Mouse (Mus musculus): ENCODE data around the gene Mrgprf. TPM values are rescaled to one million over a fixed set of nuclear protein-coding genes. Genes with fewer than 3 reads are reported as not detected.
A peak's percentile ranks its signal among the peaks of the same experiment; 100 is the strongest.

Mrgprf gene
- total RNA-seq, 2 experiments from 2014 or later, result 5.6 to 9.3 TPM

DNA sequence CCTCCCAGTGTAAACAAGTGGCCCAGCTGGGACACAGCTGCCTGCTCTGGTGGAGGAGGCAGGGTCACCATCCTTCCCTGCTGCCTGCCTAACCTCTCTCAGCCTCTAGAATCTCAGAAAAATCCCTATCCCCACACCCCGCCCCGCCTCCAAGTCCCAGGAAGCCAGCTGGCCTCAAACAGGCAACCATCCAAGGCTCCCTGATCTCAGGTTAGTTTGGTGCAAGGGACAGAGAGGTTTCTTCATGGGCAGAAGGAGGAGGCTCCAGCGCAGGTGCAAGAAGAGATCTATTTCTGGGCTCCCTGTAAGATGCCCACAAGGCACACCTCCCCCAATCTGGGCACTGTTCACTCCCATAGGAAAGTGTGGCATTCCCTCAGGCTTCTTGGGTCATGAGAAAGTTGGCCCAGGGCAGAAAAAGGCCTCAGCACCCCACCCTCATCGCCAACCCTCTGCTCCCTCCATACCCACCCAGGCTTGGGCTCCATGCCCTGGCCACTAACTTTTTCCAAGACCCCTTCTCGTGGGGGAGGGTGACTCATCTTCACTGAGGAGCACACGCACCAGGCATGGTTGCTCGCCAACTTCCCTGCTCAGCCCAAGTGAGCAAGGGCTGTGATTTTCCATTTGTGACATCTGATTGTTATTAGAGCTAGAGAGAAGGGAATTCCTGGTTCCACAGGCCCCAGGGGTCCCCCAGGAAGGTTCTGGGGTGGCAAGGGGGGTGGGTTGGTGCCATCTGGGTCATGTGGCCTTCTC, 887 bp upstream of the Mrgprf start:
- DNase-seq, result peak; percentile 60

DNA sequence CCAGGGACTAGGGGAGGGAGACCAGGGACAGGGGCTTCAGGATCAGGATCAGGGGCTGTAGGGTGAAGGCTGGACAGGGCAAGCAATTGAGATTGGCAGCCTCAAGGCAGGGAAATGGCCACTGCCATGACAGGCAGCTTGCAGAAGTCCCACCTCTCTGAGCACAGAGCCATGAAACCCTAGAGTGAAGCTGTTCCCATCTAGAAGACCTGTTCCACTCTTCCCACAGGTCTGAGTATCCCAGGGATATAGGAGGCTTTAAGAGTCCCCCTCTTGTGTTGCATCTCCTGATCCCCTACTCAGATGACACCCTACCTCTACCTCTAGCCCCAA, 346 bp downstream of the Mrgprf start:
- DNase-seq, result no peak

DNA sequence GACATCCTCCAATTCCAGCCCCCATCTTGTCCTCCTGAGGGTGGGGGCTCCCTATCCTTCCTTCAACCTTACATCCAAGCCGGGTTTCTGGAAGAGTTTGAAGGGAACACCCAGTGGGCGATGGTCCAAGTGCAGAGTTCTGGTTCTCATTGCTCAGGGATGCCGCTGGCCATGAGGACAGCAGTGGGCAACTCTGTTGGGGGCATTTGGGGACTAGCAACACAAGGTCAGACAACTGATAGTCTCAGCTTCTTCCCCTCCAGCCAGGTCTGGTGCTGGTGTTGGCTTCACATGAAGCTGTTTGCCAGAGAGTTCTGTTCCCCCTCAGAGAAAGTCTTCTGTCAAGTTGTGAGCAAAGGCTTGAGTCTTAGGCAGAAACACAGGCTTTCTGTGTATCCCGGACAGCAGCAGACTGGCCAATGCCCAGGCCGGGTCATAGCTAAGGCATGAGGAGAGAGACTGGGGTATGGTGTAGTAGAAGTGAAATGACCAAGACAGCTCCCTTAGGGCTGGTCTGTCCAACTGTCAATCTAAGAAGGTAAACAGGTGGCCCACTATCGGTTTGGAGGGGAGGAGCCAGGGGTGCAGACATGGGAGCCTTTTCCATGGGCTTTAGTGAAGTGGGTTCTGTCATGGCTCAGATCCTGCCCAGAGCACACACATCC, 845 bp downstream of the Mrgprf start:
- DNase-seq, result peak; percentile 64

DNA sequence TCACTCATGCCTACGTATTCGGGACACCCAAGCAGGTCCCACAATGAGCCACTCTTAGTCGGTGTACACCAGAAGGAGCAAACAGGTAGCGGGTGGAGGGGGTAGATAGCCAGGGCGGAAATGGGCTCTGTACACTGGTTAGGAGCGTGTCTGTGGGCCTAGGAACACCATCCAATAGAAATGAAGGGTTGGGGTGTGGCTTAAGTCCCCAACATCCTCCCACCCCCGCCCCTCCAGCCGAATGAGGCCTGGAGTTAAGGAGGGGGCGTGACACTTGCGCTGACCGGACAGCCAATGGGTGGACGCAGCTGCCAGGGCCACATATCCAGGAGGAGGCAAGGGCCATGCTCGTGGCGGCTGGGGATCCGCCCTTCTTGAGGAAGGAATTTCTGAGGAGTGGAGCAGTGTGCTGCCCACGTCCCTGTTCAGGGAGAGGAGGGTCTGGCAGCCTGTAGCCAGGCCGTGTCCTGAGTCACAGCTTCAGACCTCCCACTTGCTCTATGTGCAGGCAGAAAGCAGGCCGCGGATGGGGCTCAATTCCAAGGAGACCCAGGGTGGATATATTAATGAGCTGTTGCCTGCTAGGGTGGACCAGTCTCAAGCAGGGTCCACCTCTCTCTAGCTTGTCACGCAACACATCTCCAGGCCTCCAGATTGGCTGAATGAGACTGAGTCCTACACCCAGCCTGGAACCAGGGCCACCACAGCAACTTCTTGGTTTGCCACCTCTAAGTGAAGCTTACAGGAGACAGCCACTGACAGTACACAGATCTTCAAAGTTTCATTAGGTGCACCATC, 2.1 kb downstream of the Mrgprf start:
- peak; percentile 68 for DNase-seq

DNA sequence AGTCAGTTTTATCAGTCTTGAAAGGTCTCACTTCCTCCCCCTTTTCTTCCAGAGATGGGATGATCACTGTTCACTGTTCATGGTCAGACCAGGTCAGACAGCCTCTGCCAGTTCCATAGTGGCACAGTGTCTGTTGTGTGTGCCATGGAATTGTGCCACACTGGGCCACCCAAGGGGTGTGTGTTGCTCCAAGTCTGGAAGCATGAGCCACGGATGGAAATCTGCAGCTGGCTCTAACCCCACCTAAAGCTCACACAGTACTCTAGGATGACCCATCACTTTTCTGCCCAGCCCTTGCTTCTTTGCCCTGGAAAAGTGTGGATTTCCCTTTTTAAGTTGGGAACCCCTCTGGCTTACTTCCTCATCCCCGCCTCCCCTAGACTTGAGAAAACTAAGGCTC, 3.5 kb downstream of the Mrgprf start:
- no peak for DNase-seq

DNA sequence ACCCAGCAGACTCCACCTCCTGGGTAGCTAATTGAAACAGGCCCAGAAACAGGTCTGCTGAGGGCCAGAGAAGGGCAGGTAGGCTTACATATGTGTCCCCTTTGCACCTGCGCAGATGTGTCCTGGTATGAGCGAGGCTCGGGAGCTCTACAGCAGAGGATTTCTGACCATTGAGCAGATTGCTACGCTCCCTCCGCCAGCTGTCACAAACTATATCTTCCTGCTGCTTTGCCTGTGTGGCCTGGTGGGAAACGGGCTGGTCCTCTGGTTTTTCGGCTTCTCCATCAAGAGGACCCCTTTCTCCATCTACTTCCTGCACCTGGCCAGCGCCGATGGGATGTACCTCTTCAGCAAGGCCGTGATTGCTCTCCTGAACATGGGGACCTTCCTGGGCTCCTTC, 7.0 kb downstream of the Mrgprf start:
- no peak for DNase-seq

DNA sequence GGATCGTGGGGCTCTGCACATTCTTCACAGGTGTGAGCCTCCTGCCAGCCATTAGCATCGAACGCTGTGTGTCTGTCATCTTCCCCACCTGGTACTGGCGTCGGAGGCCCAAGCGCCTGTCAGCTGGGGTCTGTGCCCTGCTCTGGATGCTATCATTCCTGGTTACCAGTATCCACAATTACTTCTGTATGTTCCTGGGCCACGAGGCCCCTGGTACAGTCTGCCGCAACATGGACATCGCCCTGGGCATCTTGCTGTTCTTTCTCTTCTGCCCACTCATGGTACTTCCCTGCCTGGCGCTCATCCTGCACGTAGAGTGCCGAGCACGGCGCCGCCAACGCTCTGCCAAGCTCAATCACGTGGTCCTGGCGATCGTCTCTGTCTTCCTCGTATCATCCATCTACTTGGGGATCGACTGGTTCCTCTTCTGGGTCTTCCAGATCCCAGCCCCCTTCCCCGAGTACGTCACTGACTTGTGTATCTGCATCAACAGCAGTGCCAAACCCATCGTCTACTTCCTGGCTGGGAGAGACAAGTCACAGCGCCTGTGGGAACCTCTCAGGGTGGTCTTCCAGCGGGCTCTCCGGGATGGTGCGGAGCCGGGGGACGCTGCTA, 7.5 kb downstream of the Mrgprf start:
- DNase-seq, result no peak

DNA sequence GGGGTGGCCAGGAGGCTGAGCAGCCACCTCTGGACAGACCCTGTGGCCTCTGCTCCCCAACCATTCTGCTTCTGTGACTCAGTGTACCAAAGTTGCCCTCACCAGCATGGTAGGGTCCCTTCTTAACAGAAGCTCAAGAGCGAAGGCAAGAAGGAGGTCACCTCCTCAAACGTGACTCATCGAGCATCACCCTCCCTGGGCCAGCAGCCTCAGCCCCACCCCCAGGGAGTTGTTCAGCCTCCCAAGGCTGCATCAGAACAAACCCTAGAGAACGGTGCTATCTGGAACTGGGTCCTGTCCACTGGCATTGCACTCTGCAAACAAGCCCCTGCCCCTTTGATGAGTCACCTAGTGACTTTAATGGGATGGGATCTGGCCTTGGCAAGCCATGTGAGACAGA, 8.2 kb downstream of the Mrgprf start:
- no peak for DNase-seq

DNA sequence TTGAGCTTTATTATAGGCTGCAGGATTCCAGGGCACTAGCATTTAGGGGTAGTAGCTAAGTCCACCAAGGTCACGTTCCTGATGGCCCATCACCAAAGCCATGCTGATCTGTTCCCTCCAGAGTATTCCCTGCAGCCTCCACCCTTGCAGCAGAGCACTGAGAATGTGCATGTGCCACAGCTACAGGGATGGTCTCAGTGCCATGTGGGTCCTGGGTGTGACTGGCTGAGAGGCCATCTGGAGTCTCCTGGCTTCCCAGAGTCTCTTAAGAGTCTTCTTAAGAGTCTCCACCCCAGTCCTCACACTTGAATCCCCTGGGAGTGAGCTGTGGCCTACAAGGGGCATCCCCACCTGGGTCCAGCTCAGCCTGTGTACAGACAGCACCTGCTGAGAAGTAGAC, 9.2 kb downstream of the Mrgprf start:
- no peak for DNase-seq

DNA sequence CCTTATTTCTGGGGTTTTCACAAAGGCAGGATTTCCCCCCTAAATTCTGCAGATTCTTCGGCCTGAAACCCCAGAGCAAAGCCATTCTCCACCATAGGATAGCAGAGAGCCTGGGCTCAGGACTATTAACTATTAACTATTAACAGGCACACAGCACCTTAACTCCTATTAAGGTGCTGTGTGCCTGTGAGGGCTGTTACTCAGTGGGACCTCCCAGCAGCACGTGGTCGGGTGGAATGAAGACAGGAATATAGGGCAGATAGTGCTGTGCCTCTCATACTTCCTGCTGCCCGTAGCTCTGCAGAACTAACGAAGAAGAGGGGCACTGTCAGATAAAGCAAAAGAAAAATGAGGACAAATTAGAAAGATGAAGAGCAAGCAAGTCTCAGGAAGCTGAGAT, 9.9 kb downstream of the Mrgprf start:
- DNase-seq, result no peak

DNA sequence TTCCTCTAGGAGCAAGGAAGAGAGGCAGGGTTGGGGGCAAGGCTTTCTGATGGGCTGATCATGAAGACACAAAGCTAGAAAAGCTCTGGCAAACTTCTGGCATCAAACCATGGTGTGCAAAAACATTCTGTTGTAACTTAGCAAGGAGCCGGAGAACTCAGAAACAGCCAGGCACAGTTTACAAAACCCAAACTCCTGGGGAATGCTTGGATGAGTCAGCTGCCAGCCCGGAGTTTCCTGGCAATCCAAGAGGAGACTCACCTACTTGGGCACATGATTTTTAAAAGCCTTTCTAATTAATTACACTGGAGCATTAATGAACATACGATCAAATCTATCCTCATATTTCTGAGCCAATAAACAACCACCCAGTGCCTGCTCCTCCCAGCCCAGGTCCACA, 11.5 kb downstream of the Mrgprf start:
- DNase-seq, result no peak

DNA sequence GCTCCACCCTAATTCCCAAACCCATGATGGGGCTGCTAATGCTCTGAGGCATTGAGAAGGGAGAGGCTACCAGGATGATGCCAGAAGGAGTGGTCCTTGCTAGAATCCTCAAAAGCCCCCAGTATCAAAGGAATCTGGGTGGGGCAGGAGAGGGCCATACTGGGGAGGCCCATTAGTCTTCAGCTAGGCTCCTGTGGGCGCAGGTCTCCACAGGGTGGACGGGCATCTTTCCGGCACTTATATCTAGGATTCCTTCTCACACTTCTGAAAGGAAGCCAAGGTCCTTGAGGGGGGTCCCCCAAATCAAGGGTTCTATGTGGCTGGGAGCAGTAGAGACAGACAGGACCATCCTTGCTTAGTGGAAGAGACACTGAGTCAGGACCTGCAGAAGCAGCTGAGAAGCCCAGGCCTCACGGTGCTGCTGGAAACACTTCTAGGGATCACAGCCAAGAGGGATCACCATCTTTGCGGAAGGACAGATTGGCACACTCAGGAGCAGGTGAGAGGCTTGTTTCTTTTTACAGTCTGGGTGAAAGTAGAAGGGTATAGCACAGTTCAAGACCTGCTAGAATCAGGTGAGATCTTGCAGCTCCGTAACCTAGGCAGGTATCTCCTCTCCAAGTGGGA, 14.3 kb downstream of the Mrgprf start, which contains the start of gene Mrgprd:
Gene Mrgprd, plus strand, starts transcription at position 51 of the 627 bp plus-strand sequence.
- no peak for DNase-seq

DNA sequence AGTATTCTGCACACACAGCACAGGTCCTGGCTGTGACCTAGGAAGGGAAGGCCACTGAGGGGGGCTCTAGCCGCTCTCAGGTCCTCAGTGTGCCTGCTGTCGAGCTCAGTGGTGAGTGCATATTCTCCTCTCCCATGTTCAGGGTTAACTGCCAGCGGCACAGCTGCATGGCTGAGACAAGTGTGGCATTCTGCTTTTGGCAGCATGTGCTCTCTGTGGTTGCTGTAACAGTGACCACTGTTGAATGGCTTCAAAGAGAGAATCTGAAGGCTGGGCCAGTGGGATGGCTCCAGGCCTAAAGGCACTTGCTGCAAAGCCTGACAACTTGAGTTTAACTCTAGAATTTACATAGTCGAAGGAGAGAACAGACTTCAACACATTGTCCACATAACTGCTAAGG, 16.9 kb downstream of the Mrgprf start:
- DNase-seq, result no peak

DNA sequence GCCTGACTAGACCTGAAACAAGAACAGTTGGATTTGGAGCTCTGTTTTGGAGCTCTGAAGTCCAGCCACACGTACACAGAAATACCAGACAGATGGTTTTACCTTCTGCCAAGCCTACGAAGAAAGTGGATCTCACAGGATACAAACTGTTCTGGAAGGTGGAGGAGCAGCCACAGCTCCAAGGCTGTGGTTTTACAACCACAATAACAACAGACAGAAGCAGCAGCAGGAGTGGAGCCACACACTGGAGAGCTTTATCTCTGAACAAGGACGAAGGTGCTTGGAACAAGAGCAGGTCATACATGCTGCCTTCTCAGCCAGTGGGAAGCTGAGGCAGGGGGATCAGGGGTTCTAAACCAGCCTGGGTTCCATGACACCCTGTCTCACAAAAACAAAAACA, 18.9 kb downstream of the Mrgprf start:
- DNase-seq, result no peak

DNA sequence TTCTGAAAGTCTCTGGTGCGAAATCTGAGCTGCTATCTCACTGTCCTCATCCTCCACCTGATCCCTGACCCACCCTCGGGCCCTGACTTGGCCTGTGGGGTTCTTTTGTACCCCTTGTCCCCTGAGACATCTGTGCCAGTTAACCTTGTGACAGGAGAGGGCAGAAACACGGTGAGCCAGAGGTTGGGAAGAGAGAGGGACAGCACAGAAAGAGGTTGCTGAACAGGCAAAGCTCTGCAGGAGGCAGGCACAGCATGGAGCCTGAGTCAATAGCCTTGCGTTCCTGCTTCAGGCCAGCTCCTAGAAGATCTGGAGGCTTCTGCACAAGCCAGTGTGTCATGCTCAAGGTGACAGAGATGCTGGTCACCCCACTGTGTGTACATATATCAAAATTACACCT, 23.0 kb downstream of the Mrgprf start:
- no peak for DNase-seq

DNA sequence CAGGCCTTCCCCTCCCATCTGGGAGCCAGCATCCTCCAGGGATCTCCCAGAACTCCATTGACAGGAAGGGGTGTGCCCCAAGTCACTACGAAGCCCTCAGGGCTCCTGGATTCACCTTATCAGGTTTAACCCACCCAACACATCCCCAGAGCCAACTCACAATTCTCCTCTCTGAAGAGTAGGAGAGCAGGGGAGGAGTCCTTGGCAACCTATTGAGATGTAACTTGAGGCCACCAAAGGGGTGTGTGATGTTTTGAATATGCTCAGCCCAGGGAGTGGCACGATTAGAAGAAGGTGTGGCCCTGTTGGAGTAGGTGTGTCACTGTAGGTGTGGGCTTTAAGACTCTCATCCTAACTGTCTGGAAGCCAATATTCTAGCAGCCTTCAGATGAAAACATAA, 25.1 kb downstream of the Mrgprf start:
- DNase-seq, result no peak

DNA sequence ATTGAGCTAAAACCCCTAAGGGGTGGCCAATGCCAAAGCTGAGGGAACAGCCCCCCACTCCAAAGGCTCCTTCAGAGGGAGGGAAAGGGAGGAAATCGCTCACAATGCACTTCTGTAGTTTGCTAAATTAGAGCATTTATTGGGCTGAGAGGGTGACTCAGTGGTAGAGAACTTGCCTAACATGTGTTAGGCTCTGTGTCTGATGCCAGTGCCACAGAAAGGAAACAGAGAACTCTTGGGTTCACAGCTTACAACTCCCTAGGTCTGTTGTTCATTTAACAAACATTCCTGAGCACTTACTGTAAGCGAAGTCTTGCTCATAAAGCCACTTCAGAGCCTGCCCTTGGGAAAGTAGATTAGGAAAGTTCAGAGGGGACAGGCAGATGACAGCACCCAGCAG, 29.4 kb downstream of the Mrgprf start:
- DNase-seq, result no peak

DNA sequence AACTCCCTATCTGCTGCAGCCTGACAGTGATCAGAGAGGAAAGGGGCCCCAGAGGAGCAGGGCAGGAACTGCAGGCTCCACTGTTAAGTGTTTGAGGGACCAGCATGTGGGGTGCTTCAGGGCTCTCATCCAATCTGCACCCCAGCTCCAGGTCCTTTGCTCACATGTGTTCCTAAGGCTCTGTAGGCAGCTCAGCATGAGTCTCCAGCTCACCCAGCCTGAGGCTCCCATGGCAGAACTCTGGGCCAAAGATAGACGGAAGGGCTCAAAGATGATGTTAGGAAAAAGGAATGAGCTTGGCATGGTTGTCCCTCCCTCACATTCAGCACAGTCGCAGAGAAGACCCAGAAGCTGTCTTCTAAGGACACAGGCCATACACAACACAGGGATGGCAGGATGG, 30.0 kb downstream of the Mrgprf start:
- DNase-seq, result no peak

DNA sequence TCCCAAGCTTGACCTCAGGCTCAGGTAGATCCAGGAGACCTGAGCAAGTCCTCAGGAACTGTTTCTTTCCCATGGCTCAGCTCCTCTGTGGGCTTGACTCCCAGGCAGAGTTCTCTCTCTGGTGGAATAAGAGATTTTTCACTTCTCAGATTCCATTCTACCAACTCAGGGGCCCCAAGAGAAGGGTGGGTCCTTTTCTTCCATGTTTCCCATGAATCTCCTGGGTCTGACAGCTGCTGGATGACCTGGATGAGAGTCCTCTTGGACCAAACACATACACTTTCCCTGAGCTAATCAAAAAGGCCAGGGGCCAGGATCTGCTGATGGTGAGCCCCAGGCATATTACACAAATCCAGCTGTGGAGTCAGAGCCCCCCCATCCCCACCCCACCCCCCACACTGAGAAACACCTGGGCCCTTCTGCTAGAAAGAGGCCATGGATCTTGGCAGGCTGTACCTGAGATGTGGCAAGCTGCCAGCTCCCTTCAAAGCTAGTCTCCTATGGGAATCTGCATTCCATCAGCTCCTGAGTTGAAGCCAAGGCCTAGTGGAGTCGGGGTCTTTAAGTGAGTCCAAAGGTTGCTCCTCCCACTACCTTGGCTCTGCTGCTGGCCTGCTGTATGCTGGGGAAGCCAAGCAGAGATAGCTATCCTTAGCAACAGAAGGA, 31.9 kb downstream of the Mrgprf start:
- peak; percentile 31 for DNase-seq

DNA sequence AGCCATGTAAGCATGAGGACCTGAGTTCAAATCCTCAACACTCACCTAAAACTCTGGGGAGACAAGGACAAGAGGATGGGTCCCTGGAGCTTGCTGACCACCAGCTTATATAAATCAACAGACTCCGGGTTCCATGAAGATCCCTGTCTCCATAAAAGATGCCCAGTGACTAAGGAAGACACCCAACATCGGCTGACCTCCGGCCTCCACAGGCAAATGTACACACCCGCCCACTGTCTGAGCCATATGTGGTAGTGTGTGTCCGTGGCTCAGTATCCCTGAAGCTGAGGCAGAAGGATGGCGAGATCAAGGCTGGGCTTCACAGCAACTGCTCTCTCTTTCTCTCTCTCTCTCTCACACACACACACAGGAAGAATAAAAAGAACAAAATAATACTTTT, 33.3 kb downstream of the Mrgprf start:
- no peak for DNase-seq

DNA sequence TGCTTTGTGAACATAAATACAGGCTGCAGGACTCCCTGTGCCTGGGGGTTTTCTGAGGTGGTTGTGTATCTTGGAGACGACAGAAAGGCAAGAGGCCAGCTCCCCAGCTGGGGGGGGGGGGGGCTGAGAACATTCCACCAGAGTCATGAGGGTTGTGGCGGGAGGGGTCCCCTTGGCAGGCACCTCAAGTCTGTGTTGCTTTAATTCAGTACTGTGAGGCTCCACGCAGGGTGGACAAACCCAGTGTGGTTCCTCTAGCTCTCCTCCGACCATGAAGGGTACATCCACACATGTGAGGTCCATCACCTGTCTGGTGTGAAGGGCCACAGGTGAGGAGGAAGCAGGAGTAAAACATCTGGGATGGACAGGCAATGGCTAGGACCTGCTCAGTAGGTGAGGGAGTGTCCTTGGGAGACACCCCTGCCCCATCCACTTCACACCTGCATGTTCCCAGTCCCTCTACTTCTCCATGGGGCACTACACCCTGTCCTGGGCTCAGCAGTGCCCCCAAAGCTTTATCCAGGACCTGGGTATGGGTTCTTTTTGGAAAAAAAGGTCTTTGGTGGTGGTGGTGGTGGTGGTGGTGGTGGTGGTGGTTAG, 33.9 kb downstream of the Mrgprf start:
- DNase-seq, result no peak

Measured in gastrocnemius, postnatal 10 days (tissue).